Mouse (Mus musculus) liver, embryonic 12.5 days (tissue): ENCODE data around the gene Abcg4. TPM values are rescaled to one million over a fixed set of nuclear protein-coding genes. Genes with fewer than 3 reads are reported as not detected.
"Not testable (repeated sequence)": the region's sequence is repeated elsewhere in the genome, so short reads cannot be mapped to it uniquely, and the experiment has no call there.

ENCODE experiments used
- ATAC-seq: fragments of 200-750 bp; cut with Nextera tagmentation; 2 replicates; pipeline ENCODE4 v1.8.0; 2017; ENCODE audit warnings: moderate number of reproducible peaks, mild to moderate bottlenecking, moderate library complexity
- H3K27ac ChIP-seq: fragments of 300-500 bp; sonication (generic); 2 replicates; pipeline ENCODE4 v1.5.1; 2016; ENCODE audit warnings: mild to moderate bottlenecking
- H3K27me3 ChIP-seq: fragments of 300-500 bp; sonication (generic); replicated peaks from 2 replicates; pipeline ENCODE4 v1.6.1; 2016; ENCODE audit warnings: mild to moderate bottlenecking, moderate library complexity
- H3K36me3 ChIP-seq: fragments of 300-500 bp; sonication (generic); 2 replicates; pipeline ENCODE4 v1.6.1; 2016; ENCODE audit warnings: mild to moderate bottlenecking, moderate library complexity
- H3K4me1 ChIP-seq: fragments of 300-500 bp; sonication (generic); 2 replicates; pipeline ENCODE4 v1.6.1; 2016
- H3K4me2 ChIP-seq: fragments of 300-500 bp; sonication (generic); 2 replicates; pipeline ENCODE4 v1.6.1; 2016; ENCODE audit warnings: mild to moderate bottlenecking, moderate library complexity
- H3K4me3 ChIP-seq: fragments of 300-500 bp; sonication (generic); 2 replicates; pipeline ENCODE4 v1.5.1; 2016; ENCODE audit warnings: mild to moderate bottlenecking, moderate library complexity
- H3K9ac ChIP-seq: fragments of 300-500 bp; sonication (generic); 2 replicates; pipeline ENCODE4 v1.6.1; 2016; ENCODE audit warnings: mild to moderate bottlenecking, moderate library complexity
- H3K9me3 ChIP-seq: fragments of 300-500 bp; sonication (generic); replicated peaks from 2 replicates; pipeline ENCODE4 v1.6.1; 2016; ENCODE audit warnings: mild to moderate bottlenecking, moderate library complexity
- WGBS: fragments of 180-500 bp; shearing (Covaris S2); methylation state at CpG from one replicate; pipeline ENCODE4 v1.1.7; 2016; ENCODE audit not compliant: insufficient replicate concordance; 5-methylcytosine and 5-hydroxymethylcytosine counted together
- polyA plus RNA-seq: library from polyadenylated mRNA; unstranded; fragments of >200 nt; fragmentation: Nextera tagmentation; extraction: Ambion mirVana; gene quantifications from 2 replicates; pipeline ENCODE4 v1.2.1, GENCODE M21; 2016

Abcg4 gene
- polyA plus RNA-seq, 1 experiment from 2014 or later: 20.1 TPM

- Histone ChIP-seq H3K27me3 (no peaks in the 10 kb centered on the region), H3K4me3 (peak overlapping the region; percentile 86), H3K4me1 (peaks cover 20% of the 10 kb centered on the region), H3K4me2 (peak overlapping the region; percentile 89), H3K36me3 (peaks cover 42% of the 10 kb centered on the region), H3K9me3 (no peaks in the 10 kb centered on the region), H3K27ac (peak overlapping the region; percentile 93), H3K9ac (peak overlapping the region; percentile 92)
- peak; percentile 58 for ATAC-seq
- WGBS: 1% methylated on average over 22 of the region's 22 CpGs
Measured at GRCm38 (mm10) chr9:44327064-44327711, 38.8 kb upstream of the Abcg4 start.

- Histone ChIP-seq H3K27me3 (no peaks in the 10 kb centered on the region), H3K36me3 (peaks cover 35% of the 10 kb centered on the region), H3K27ac (peak overlapping the region; percentile 93), H3K9ac (peak overlapping the region; percentile 92), H3K4me1 (peaks cover 23% of the 10 kb centered on the region), H3K9me3 (no peaks in the 10 kb centered on the region), H3K4me3 (peak overlapping the region; percentile 86), H3K4me2 (peak overlapping the region; percentile 89)
- under 1% methylated on average over 38 of the region's 38 CpGs for WGBS
- ATAC-seq: peak; percentile 82
Measured at GRCm38 (mm10) chr9:44326371-44327063, 38.1 kb upstream of the Abcg4 start.

- H3K27me3 ChIP-seq: no peaks in the 10 kb centered on the region
- peak within 1 kb of the TSS; percentile 93 for H3K27ac ChIP-seq
- H3K4me2 ChIP-seq: peak within 1 kb of the TSS; percentile 89
- H3K36me3 ChIP-seq: peaks cover 29% of the 10 kb centered on the region
- peak within 1 kb of the TSS; percentile 92 for H3K9ac ChIP-seq
- H3K4me3 ChIP-seq: peak within 1 kb of the TSS; percentile 86
- 3% methylated on average over 12 of the region's 12 CpGs for WGBS
- peaks cover 30% of the 10 kb centered on the region for H3K4me1 ChIP-seq
- H3K9me3 ChIP-seq: no peaks in the 10 kb centered on the region
- ATAC-seq: no peak
Measured at GRCm38 (mm10) chr9:44325768-44326370, 37.5 kb upstream of the Abcg4 start, which contains the start of gene Dpagt1. TSS of gene Dpagt1 (plus strand) at chr9:44326019.

- not testable (repeated sequence) for ATAC-seq, H3K27me3 ChIP-seq, H3K9me3 ChIP-seq
- Histone ChIP-seq H3K36me3 (peaks cover 22% of the 10 kb centered on the region), H3K9ac (peak overlapping the region; percentile 92; the same call in 1 of the 2 replicates), H3K4me1 (peaks cover 35% of the 10 kb centered on the region), H3K27ac (peak overlapping the region; percentile 93), H3K4me3 (peak overlapping the region; percentile 86; the same call in 1 of the 2 replicates), H3K4me2 (peak overlapping the region; percentile 89)
- 56% methylated on average over 7 of the region's 8 CpGs for WGBS
Measured at GRCm38 (mm10) chr9:44325032-44325767, 36.8 kb upstream of the Abcg4 start.

GRCm38 (mm10) chr9:44324147-44324546 is 35.7 kb upstream of the Abcg4 start:
- H3K36me3 ChIP-seq: peaks cover 12% of the 10 kb centered on the region
- H3K27ac ChIP-seq: peak overlapping the region; percentile 41; the same call in 1 of the 2 replicates
- H3K4me1 ChIP-seq: peaks cover 39% of the 10 kb centered on the region
- no peaks in the 10 kb centered on the region for H3K27me3 ChIP-seq
- H3K4me3 ChIP-seq: no peak overlapping the region
- WGBS: 79% methylated on average over 6 of the region's 6 CpGs
- no peak overlapping the region for H3K4me2 ChIP-seq
- H3K9ac ChIP-seq: no peak overlapping the region
- no peak for ATAC-seq
- no peaks in the 10 kb centered on the region for H3K9me3 ChIP-seq

- H3K4me3 ChIP-seq, ATAC-seq, H3K27me3 ChIP-seq, H3K9ac ChIP-seq, H3K9me3 ChIP-seq, H3K36me3 ChIP-seq, H3K4me2 ChIP-seq, H3K27ac ChIP-seq: not testable (repeated sequence)
- peaks cover 44% of the 10 kb centered on the region for H3K4me1 ChIP-seq
- WGBS: 52% methylated on average over 2 of the region's 4 CpGs
Measured at GRCm38 (mm10) chr9:44323656-44324055, 35.2 kb upstream of the Abcg4 start.

- no peaks in the 10 kb centered on the region for H3K9me3 ChIP-seq
- H3K4me2 ChIP-seq: peak overlapping the region; percentile 90
- peaks cover 46% of the 10 kb centered on the region for H3K4me1 ChIP-seq
- H3K27me3 ChIP-seq: no peaks in the 10 kb centered on the region
- peak overlapping the region; percentile 97 for H3K4me3 ChIP-seq
- H3K36me3 ChIP-seq: peaks cover 14% of the 10 kb centered on the region
- H3K27ac ChIP-seq: peak overlapping the region; percentile 74
- no peak for ATAC-seq
- 27% methylated on average over 6 of the region's 6 CpGs for WGBS
- H3K9ac ChIP-seq: peak overlapping the region; percentile 39
Measured at GRCm38 (mm10) chr9:44320799-44321133, 32.4 kb upstream of the Abcg4 start.

- Histone ChIP-seq H3K9ac (peak within 1 kb of the TSS; percentile 98), H3K4me2 (peak within 1 kb of the TSS; percentile 90), H3K27me3 (no peaks in the 10 kb centered on the region), H3K4me1 (peaks cover 43% of the 10 kb centered on the region), H3K27ac (peak within 1 kb of the TSS; percentile 87), H3K36me3 (peaks cover 20% of the 10 kb centered on the region), H3K4me3 (peak within 1 kb of the TSS; percentile 97), H3K9me3 (no peaks in the 10 kb centered on the region)
- ATAC-seq: peak; percentile 97
- WGBS: 0% methylated on average over 66 of the region's 67 CpGs
Measured at GRCm38 (mm10) chr9:44319887-44320798, 31.7 kb upstream of the Abcg4 start, which contains the start of gene C2cd2l. TSS of gene C2cd2l (minus strand) at chr9:44320285.

GRCm38 (mm10) chr9:44319105-44319886 is 30.9 kb upstream of the Abcg4 start:
- Histone ChIP-seq H3K27me3 (no peaks in the 10 kb centered on the region), H3K9ac (peak overlapping the region; percentile 98), H3K27ac (peak overlapping the region; percentile 87), H3K4me1 (peaks cover 45% of the 10 kb centered on the region), H3K4me3 (peak overlapping the region; percentile 97), H3K4me2 (peak overlapping the region; percentile 90), H3K36me3 (peaks cover 29% of the 10 kb centered on the region), H3K9me3 (no peaks in the 10 kb centered on the region)
- ATAC-seq: peak; percentile 5; the same call in 1 of the 2 replicates
- 4% methylated on average over 37 of the region's 37 CpGs for WGBS

- 29% methylated on average over 3 of the region's 3 CpGs for WGBS
- peak overlapping the region; percentile 18; the same call in 1 of the 2 replicates for H3K27ac ChIP-seq
- ATAC-seq: no peak
Measured at GRCm38 (mm10) chr9:44318826-44319095, 30.3 kb upstream of the Abcg4 start.

More at GRCm38 (mm10) chr9:44318826-44319095, 30.3 kb upstream of the Abcg4 start:
- peaks cover 34% of the 10 kb centered on the region for H3K36me3 ChIP-seq
- H3K9ac ChIP-seq: peak overlapping the region; percentile 98
- peak overlapping the region; percentile 97 for H3K4me3 ChIP-seq
- peaks cover 48% of the 10 kb centered on the region for H3K4me1 ChIP-seq
- no peaks in the 10 kb centered on the region for H3K27me3 ChIP-seq
- no peaks in the 10 kb centered on the region for H3K9me3 ChIP-seq
- H3K4me2 ChIP-seq: peak overlapping the region; percentile 90
